Mouse (Mus musculus): ENCODE measurements around the gene Carf.
"Not testable (repeated sequence)": the region's sequence is repeated elsewhere in the genome, so short reads cannot be mapped to it uniquely, and the experiment has no call there.

Gene Carf

GRCm38 (mm10) chr1:60098024-60098781 is at the start of gene Carf, which contains the start of gene Wdr12:
Gene Carf, plus strand, starts transcription at chr1:60098247.
Gene Wdr12, minus strand, starts transcription at chr1:60098645.
- peak; percentile 99 for DNase-seq

- no peak for DNase-seq
Observed at GRCm38 (mm10) chr1:60054659-60055058, 43.4 kb upstream of the Carf start.

GRCm38 (mm10) chr1:60056310-60056709 is 41.7 kb upstream of the Carf start:
- no peak for DNase-seq

GRCm38 (mm10) chr1:60070725-60071124 is 27.3 kb upstream of the Carf start:
- not testable (repeated sequence) for DNase-seq

- DNase-seq: no peak
Observed at GRCm38 (mm10) chr1:60074935-60075334, 23.1 kb upstream of the Carf start.

- no peak for DNase-seq
Observed at GRCm38 (mm10) chr1:60075590-60075989, 22.5 kb upstream of the Carf start.

GRCm38 (mm10) chr1:60076411-60076810 is 21.6 kb upstream of the Carf start:
- DNase-seq: no peak

GRCm38 (mm10) chr1:60096572-60097276 is 1.3 kb upstream of the Carf start:
- peak; percentile 9 for DNase-seq

- DNase-seq: peak; percentile 90
Observed at GRCm38 (mm10) chr1:60097277-60098023, 597 bp upstream of the Carf start.

GRCm38 (mm10) chr1:60098839-60099238 is 792 bp downstream of the Carf start:
- DNase-seq: no peak

GRCm38 (mm10) chr1:60104582-60104981 is 6.5 kb downstream of the Carf start:
- DNase-seq: no peak

- DNase-seq: no peak
Observed at GRCm38 (mm10) chr1:60117721-60118455, 19.8 kb downstream of the Carf start.

GRCm38 (mm10) chr1:60137346-60137745 is 39.3 kb downstream of the Carf start:
- DNase-seq: no peak

- DNase-seq: no peak
Observed at GRCm38 (mm10) chr1:60152700-60153099, 54.7 kb downstream of the Carf start.

GRCm38 (mm10) chr1:60156651-60157050 is 58.6 kb downstream of the Carf start:
- no peak for DNase-seq

- peak; percentile 24 for DNase-seq
Observed at GRCm38 (mm10) chr1:60158411-60158810, 60.4 kb downstream of the Carf start.

- DNase-seq: no peak
Observed at GRCm38 (mm10) chr1:60163676-60164075, 65.6 kb downstream of the Carf start.

GRCm38 (mm10) chr1:60169626-60170025 is 71.6 kb downstream of the Carf start:
- DNase-seq: no peak

GRCm38 (mm10) chr1:60170251-60170650 is 72.2 kb downstream of the Carf start:
- DNase-seq: no peak

- DNase-seq: no peak
Observed at GRCm38 (mm10) chr1:60173119-60173518, 75.1 kb downstream of the Carf start.

- DNase-seq: not testable (repeated sequence)
Observed at GRCm38 (mm10) chr1:60177814-60178213, 79.8 kb downstream of the Carf start.

- DNase-seq: peak; percentile 10
Observed at GRCm38 (mm10) chr1:60179376-60179775, 81.3 kb downstream of the Carf start.

Measured in retina, postnatal 1 day (tissue).